Mouse (Mus musculus) heart, adult 2 months (tissue): ENCODE results near the gene 1700024P04Rik.

ENCODE experiments used
- CTCF ChIP-seq: fragments of 200-600 bp; IDR thresholded peaks from 2 replicates; pipeline ENCODE4 v1.8.1; 2022; ENCODE audit warnings: antibody characterized with exemption, mild to moderate bottlenecking, moderate library complexity
- POLR2A ChIP-seq: fragments of 200-500 bp; IDR thresholded peaks from 2 replicates; pipeline ENCODE4 v1.6.1; 2011; ENCODE audit warnings: mild to moderate bottlenecking, low read depth, low read length, control low read depth; ENCODE audit not compliant: insufficient read depth

DNA sequence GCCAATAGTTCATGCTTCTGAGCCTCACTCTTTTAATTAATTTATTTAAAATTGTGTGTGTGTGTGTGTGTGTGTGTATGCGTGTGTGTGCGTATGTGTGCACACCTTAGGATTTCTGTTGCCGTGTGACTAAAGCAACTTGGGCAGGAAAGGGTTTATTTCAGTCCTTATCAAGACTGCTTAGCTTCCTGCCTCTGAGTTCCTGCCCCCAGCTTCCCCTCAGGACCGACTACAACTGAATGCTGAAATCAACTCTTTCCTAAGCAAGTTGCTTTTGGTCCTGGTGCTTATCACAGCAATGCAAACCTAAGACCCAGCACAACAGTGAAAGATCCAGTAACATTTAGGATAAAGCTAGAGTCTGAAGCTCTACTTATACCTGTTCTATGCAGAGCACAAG lies 15.8 kb downstream of the 1700024P04Rik start:
- no peak for TF ChIP-seq POLR2A
- TF ChIP-seq CTCF: no peak
